Mouse (Mus musculus) right cerebral cortex, postnatal 4 days (tissue): ENCODE results near the gene Fer.
A peak's percentile ranks its signal among the peaks of the same experiment; 100 is the strongest.

Source experiments
- DNase-seq: peaks from one replicate; pipeline ENCODE4 v3.0.0-alpha.2; 2022

Gene Fer

DNA sequence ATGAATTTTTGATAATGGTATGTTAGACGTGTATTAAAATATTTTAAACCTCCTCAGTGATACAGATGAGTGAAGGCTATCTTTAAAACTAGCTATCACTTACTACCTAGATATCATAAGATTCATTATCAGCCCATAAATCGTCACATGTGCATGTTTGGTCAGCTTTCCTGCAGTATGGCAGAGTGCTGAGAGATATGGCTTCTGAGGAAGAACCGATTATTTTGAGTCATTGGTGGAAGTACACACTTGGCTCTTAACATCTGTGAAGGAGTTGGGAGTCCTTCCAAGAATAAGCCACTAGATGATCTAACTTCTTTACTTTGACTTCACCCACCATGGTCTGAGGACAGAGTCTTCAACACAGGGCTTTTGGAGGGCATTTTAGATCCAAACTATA lies 117.3 kb downstream of the Fer start:
- DNase-seq: no peak

GRCm38 (mm10) chr17:63988710-63989109 lies 125.8 kb downstream of the Fer start:
- DNase-seq: no peak

DNA sequence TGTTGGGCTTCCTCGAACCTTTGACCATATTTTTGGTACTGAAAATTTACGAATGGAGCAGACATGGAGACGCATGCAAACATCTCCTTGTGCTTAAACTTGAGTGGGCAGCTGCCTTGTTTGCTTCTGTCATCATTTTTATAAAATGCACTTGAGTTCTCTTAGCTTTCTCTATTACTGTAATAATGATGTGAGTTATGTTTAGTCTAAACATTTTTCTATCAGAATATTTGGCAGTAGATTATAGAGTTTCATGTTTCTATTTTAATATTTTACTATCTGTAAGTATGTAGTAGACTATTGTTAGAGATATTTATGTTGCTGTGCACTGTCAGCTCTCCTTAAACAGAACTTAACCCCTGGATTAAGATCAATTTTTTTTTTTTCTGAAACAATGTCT lies 128.3 kb downstream of the Fer start:
- no peak for DNase-seq

DNA sequence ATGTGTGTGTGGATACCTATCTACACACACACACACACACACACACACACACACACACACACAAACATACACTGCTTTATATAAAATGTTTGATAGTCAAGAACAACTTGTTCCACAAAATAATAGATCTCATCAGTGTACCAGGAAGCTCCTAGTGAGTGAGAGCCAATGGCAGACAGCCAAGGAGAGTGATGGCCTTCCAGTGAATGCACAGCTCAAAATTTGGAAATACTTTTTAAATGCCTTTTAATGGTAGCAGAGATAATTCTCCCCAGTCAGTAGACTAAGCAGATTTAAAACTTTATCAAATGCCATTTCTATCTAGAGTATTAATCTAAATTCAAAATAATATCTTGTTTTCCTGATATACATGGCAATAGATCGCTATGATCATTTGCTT lies 133.1 kb downstream of the Fer start:
- DNase-seq: no peak

DNA sequence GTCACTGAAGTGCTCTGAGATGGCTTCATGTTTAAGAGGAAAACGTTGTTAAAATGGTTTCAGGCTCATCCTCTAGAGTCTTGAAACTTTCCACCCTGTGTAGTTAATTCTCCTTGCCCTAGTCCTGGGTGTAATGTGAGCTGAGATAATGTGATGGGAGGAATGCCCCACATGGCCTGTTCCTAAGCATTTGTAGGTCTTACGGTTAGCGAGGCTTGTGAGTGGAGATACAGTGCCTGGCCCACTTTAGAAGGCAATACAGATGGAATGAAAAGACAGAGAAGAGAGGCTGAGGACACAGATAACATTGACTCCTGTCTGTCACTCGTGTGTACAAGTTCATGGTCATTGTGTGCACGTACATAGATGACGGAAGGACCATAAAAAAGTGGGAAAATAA lies 134.8 kb downstream of the Fer start:
- no peak for DNase-seq

GRCm38 (mm10) chr17:64003444-64003843 lies 140.6 kb downstream of the Fer start:
- no peak for DNase-seq

DNA sequence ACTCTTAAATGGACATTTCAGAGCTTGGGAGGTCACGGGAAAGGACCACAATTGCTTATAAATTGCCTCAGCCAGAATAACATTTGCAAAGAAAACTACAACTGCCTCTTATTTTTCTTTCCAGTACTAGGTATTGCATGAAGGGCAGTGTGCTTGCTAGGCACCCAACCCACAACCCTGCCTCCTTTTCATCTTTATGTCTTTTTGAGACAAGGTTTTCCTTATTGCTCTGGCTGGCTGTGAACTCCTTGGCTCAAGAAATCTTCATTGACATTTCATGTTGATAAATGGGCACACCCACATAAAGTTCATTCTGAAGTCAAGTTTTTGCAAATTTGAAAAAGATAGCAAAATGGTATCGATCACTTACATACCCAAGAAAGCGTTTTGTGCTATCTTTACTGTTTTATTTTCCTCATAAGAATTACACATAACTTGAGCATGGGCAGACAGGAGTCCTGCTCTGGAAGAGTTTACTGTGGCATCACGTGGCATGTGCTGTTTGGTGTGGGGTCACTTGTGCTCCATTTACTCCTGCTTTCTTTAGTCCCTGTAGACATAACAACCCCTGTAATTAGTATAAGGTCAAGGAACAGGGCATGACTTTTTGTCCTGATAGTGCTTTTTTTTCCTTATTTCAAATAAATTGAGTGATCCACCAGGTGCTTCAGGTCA lies 142.8 kb downstream of the Fer start:
- no peak for DNase-seq

GRCm38 (mm10) chr17:64016606-64017005 lies 153.7 kb downstream of the Fer start:
- DNase-seq: no peak

GRCm38 (mm10) chr17:64018240-64018639 lies 155.4 kb downstream of the Fer start:
- no peak for DNase-seq

GRCm38 (mm10) chr17:64018870-64019269 lies 156.0 kb downstream of the Fer start:
- no peak for DNase-seq

DNA sequence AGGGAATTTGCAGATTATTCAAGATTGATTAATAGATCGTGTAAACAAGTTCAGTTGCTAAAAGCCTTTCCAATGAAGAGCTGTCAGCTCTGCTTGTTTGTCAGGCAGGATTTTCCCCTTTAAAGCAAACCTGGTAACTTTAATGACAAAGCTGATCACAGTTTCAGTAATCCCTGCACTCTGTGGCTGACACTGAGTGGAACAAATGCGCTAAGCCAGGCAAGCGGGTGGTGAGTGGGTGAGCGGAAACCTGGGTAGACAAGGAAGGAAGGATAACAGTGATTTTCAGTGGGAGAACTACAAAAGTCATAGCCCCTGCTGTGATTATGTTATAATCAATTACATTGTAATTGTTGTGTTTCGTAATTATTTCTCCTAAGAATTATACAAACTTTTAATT lies 156.8 kb downstream of the Fer start:
- DNase-seq: no peak

GRCm38 (mm10) chr17:64026485-64026884 lies 163.6 kb downstream of the Fer start:
- DNase-seq: no peak

GRCm38 (mm10) chr17:64041771-64042170 lies 178.9 kb downstream of the Fer start:
- no peak for DNase-seq

- no peak for DNase-seq
Measured at GRCm38 (mm10) chr17:64045326-64045725, 182.5 kb downstream of the Fer start.

DNA sequence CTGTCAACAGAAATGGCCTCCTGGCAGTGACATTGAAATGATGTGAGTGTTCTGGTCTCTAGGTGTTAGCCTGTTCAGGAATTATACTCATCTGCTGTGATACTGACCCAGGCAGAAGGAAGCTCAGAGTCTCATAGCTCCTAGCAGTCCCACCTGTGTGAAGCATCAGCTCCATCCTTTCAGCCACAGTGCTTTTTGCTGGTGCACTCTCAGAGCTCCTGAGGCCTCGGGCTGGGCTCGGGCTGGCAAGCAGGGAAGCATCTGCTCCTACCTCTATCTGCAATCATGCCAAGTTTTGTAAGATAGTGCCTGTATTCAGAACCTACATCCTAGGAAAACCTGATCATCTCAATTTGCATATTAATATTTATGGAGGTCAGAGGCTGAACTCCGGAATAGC lies 183.7 kb downstream of the Fer start:
- DNase-seq: no peak

- no peak for DNase-seq
Measured at GRCm38 (mm10) chr17:64050911-64051310, 188.0 kb downstream of the Fer start.

DNA sequence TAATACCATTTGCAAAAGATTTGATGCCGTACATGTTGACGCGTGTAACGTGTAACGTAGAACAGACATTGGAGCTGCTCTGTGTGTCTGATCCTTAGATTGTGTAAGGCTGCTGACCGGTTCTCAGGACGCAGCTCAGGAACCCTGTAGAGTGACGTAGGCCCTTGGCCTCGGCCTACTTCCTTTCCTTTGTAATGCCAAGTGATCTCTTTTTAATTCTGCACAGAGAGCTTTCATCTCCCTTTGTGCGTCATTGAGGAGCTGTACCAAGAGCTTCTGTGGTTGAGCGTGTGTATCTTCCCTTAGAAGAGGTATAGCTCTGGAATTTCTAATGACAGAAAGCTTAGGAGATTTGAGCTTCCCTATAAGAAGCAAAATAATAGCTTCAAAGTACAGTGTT lies 190.8 kb downstream of the Fer start:
- DNase-seq: no peak

GRCm38 (mm10) chr17:64060529-64060928 lies 197.7 kb downstream of the Fer start:
- no peak for DNase-seq

- no peak for DNase-seq
Measured at GRCm38 (mm10) chr17:64065243-64065642, 202.4 kb downstream of the Fer start.

- peak; percentile 49 for DNase-seq
Measured at GRCm38 (mm10) chr17:64077392-64077791, 214.5 kb downstream of the Fer start.

GRCm38 (mm10) chr17:64084751-64085150 lies 221.9 kb downstream of the Fer start:
- no peak for DNase-seq

GRCm38 (mm10) chr17:64085493-64085892 lies 222.6 kb downstream of the Fer start:
- no peak for DNase-seq

GRCm38 (mm10) chr17:64086875-64087608 lies 224.2 kb downstream of the Fer start:
- DNase-seq: no peak

- DNase-seq: no peak
Measured at GRCm38 (mm10) chr17:64087871-64088270, 225.0 kb downstream of the Fer start.

DNA sequence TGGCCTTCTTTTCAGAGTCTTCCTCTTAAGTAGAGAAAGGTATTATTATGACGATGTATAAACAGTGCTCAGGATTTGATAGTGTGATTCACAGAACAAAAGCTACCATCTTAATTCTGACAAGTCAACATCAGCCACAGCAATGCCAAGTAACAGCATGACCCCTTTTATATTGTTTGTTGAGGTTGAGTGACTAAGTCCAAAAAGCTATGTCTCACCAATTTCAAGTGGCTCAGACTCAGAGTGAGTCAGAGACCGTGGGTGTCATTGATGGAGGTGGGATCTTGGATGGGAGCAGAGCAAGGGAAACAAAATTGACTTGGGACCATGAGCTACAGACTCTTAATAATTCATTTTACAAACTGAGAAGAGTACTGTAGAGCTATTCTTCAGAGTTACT lies 230.9 kb downstream of the Fer start:
- DNase-seq: no peak
